Mouse (Mus musculus): ENCODE results near the gene Adora2a.

The Adora2a gene

DNA sequence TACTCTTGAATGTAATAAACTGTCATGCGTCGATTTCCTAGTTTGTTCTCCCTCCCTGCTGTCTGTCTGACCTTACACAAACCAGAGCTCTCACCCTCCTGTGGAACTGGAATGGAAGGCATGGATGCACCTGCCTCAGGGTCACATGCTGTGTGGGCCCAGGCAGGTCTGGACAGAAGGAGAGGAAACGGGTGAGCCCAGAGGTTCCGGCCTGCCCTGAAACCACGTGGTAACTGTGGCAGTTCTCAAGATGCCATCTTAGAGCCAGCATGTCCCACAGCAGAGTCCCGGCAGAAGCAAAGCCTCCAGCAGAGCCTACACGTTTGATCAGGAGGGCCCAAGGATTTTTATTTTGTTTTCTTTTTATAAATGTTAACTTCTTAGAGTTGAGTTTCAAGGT is 4.3 kb upstream of the Adora2a start:
- no peak for DNase-seq (ENCODE audit: inconsistent age in 2 of 2, low spot score in 1 of 2)

DNA sequence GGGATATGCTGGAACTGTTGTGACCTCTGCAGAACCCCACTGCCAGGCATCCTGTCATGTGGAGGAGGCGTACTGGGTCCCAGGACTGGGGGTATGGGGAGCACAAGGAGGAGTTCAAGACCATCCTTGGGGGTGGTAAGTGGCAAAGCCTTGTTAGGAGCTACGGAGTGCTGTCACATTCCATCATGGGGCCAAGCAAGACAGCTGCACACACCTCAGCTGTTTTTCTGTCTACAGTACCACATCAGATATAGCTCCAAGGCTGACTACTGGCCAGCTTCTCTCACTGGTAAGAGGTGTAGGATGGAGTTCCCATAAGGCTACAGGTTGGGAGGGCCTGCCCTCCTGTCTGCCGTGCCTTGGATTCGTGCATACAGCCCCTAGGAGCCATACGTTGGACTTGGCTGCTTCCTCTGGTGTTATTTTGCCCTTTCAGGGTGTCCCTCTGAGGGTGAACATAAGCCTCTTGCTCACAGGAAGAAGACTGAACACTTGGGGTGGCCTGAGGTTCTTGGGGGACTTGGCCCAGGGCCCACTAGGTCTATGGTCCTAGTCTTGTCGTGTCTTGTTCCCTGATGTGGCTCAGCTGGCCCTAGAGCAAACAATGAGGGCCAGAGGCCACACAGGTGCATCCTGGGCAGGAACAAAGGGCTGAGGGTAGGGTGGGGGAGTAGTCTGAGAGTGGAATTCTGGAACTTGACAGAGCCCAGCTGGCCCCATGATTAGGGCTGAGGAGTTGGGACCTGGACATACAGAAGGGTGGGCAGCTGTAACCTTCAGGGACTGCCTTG is 2.3 kb upstream of the Adora2a start:
- peak; percentile 33 to 59 for DNase-seq (ENCODE audit: inconsistent age in 2 of 2, low spot score in 1 of 2)

DNA sequence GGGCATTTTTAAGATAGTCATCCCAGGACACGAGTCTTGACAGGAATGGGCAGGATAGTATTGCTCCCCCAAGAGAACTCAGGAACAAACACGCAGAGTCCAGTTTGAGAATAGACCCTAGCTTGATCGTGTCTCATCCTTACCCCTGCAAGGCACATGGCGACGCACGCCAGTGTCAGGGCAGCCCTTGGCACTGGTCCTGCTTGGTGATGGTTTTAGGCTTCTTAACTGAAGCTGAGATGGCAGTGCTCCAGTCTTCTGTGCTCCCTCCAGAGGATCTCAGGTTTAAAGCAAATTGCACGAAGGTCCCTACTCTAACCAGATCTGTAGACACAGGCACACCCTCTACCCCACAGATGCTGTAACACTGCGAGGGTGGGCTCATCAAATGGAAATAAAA is 921 bp upstream of the Adora2a start:
- peak in 1 of 2 experiments; percentile 63 for DNase-seq (ENCODE audit: inconsistent age in 2 of 2, low spot score in 1 of 2)

- peak in 1 of 2 experiments; percentile 55 for DNase-seq (ENCODE audit: inconsistent age in 2 of 2, low spot score in 1 of 2)
Observed at GRCm38 (mm10) chr10:75316472-75316871, 205 bp upstream of the Adora2a start.

DNA sequence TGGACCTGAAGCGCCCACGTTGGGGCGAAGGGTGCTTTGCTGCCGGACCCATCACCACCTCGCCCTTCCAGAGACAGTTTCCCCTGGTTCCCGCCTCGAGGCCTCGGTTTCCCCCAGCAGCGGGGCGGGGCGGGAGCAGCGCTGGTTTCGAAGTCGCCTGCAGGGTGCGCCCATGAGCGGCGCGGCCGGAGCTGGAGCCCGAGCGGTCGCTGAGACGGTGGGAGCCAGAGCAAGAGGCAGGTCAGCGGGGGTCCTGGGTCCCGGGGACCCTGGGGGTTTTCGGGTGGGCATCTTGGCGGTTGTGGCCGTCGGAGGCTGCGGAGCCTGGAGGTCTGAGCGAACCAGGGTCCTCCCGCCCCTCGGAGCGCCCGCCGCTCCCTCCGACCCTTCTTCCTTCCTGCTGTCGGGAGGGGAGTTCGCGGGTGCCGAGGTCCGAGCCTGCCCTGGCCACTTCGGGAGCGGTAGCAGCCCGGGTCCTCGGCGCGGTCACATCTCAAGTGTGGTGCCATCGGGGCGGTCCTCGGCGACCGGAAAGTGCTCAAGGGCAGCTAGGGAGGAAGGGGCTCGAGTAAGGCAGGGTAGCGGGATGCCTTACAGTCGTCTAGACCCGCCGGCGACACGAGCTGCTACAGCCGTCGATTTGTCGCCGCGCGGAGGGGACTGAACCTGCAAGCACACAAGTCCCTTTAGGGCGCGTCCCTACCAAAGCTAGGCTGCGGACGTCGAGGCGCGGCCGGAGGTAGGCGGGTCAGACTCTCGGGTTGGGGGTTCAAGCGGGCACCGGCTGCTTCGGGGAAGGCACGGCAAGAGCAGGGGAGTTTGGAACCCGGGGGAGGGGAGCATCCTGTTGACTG is 458 bp downstream of the Adora2a start:
- DNase-seq (ENCODE audit: inconsistent age in 2 of 2, low spot score in 1 of 2), result peak; percentile 63 to 86

DNA sequence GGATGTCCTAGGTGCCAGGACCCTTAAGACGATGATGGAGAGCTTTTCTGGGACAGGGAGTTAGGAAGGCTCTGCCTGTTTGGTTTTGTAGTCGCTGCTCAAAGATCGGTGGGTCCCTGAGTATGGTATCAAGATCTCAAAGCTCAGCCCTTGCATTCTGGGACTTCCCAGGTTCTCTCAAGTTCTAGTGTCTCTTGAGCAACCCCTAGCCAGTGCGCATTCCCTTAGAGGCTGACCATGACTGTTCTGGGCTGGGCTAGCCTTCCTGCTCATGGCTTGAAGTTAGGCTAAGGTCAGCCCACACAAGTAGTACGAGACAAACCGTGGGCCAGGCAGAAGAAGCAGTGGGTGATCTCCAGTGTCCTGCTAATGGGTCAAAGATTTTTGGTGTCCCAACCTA is 1.5 kb downstream of the Adora2a start:
- no peak for DNase-seq (ENCODE audit: inconsistent age in 2 of 2, low spot score in 1 of 2)

DNA sequence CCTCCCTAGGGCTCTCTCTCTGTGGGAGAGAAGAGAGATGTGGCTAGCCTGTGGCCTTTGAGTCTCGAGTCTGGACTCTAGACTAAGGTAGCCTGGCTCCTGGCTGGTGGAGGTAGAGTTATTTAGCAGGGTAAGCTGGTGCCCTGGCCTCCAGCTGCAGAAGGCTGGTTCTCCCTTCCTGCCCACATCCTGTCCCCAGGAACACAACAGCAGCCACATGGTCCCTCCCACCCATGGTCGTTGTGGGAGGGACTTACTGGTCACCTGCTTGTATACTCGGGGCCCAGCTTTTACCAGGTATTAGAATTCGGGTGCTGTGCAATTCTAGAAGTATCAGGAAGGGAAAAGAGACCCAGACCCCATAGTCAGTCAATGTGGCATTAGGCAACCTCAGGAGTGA is 3.6 kb downstream of the Adora2a start:
- DNase-seq (ENCODE audit: inconsistent age in 2 of 2, low spot score in 1 of 2), result no peak

DNA sequence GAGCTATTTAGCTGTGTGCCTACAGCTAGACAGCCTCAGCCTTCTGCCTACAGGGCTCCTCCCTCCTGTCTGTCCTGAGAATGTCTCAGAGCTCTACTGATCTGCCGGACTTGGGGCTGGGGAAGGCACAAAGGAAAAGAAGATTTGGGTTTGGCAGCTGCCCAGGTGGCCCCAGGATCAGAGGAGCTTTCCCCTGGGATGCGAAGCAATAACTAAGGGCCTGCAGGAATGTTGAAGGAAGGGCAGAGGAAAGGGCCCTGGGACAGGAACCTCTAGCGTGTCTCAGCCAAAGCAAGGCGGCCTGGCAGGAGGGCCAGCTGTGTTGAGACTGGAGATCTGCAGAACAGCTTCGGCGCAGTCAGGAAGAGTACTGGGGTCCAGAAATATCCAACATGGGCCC is 6.3 kb downstream of the Adora2a start:
- no peak for DNase-seq (ENCODE audit: inconsistent age in 2 of 2, low spot score in 1 of 2)

DNA sequence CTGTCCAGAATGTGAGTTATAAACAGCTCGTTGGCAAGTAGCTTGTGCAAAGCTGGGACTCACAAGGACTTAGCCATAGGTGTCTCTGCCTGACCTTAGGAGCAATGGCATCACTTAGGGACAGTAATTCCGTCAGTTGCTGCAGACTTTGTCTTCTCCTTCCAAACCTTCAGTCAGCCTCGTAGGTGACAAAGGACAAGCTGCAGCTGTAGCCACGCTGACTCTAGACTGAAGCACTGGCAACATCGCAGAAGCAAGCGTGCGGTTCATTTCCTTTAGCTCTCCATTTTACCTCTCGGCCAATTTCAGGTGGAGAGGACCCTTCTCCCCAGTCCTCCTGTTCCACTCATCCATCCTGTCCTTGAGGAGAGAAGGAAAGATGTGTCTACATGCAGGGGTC is 7.3 kb downstream of the Adora2a start:
- DNase-seq (ENCODE audit: inconsistent age in 2 of 2, low spot score in 1 of 2), result no peak

DNA sequence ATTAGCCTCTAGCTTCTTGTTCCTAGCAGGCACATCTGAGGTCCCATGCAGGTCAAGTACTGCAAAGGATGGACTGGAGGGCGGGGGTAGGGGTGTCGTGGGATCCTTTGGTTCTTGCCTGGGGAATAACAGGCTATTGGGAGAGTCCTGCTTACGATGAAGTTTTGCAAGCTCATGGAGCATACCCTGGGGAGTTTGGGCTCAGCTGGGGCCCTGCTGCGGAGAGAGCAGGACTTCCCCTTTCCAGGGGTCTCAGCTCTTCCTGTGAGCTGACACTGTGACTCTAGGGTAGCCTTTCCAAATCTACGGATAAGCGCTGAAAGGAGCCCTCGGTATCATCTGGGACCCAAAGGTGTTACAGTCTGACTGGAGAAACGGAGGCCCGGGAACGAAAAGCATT is 7.7 kb downstream of the Adora2a start:
- DNase-seq (ENCODE audit: inconsistent age in 2 of 2, low spot score in 1 of 2), result no peak

DNA sequence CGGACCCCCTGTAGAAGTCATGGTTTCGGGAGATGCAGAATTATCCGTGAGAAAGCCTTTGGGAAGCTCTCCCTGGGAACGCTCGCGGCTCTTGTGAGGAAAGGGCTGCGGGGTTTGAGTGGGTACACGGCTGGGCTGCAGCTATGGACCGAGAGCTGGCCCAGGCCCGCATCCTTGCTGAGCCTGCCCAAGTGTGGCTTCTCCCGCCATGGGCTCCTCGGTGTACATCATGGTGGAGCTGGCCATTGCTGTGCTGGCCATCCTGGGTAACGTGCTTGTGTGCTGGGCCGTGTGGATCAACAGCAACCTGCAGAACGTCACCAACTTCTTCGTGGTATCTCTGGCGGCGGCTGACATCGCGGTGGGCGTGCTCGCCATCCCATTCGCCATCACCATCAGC is 9.1 kb downstream of the Adora2a start:
- no peak for DNase-seq (ENCODE audit: inconsistent age in 2 of 2, low spot score in 1 of 2)

DNA sequence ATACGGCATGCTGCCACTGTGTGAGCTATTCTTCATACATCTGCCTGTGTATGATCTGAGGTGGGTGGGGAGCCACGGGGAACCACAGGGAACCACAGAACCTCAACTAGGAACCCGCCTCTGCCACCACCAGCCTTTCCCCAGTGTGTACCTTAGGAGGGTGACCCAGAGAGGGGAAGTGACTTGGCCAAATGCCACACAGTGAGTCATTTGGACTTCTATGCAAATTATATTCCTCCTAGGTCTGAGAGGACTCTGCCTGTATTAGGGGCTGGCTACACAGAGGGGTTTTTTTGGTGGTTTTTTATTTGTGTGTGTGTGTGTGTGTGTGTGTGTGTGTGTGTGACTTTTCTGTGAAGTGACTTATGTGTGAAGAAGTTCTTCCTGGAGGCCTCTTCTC is 9.9 kb downstream of the Adora2a start:
- peak; percentile 61 to 81 for DNase-seq (ENCODE audit: inconsistent age in 2 of 2, low spot score in 1 of 2)

- DNase-seq (ENCODE audit: inconsistent age in 2 of 2, low spot score in 1 of 2), result no peak
Observed at GRCm38 (mm10) chr10:75327081-75327480, 10.4 kb downstream of the Adora2a start.

GRCm38 (mm10) chr10:75328201-75328704 is 11.6 kb downstream of the Adora2a start:
- no peak for DNase-seq (ENCODE audit: inconsistent age in 2 of 2, low spot score in 1 of 2)

- no peak for DNase-seq (ENCODE audit: inconsistent age in 2 of 2, low spot score in 1 of 2)
Observed at GRCm38 (mm10) chr10:75332268-75332667, 15.6 kb downstream of the Adora2a start.

DNA sequence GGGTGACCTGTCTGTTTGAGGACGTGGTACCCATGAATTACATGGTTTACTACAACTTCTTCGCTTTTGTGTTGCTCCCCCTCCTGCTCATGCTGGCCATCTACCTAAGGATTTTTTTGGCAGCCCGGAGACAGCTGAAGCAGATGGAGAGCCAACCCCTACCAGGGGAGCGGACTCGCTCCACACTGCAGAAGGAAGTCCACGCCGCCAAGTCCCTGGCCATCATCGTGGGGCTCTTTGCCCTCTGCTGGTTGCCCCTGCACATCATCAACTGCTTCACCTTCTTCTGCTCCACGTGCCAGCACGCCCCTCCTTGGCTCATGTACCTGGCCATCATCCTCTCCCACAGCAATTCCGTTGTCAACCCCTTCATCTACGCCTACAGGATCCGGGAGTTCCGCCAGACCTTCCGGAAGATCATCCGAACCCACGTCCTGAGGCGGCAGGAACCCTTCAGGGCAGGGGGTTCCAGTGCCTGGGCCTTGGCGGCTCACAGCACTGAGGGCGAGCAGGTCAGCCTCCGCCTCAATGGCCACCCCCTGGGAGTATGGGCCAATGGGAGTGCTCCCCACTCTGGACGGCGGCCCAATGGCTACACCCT is 16.6 kb downstream of the Adora2a start:
- no peak for DNase-seq (ENCODE audit: inconsistent age in 2 of 2, low spot score in 1 of 2)

- DNase-seq (ENCODE audit: inconsistent age in 2 of 2, low spot score in 1 of 2), result no peak
Observed at GRCm38 (mm10) chr10:75334175-75334574, 17.5 kb downstream of the Adora2a start.

GRCm38 (mm10) chr10:75335075-75335474 is 18.4 kb downstream of the Adora2a start:
- DNase-seq (ENCODE audit: inconsistent age in 2 of 2, low spot score in 1 of 2), result peak in 1 of 2 experiments; percentile 58

- no peak for DNase-seq (ENCODE audit: inconsistent age in 2 of 2, low spot score in 1 of 2)
Observed at GRCm38 (mm10) chr10:75337231-75337630, 20.6 kb downstream of the Adora2a start.

GRCm38 (mm10) chr10:75338852-75339251 is 22.2 kb downstream of the Adora2a start:
- DNase-seq (ENCODE audit: inconsistent age in 2 of 2, low spot score in 1 of 2), result no peak

GRCm38 (mm10) chr10:75339377-75339776 is 22.7 kb downstream of the Adora2a start:
- DNase-seq (ENCODE audit: inconsistent age in 2 of 2, low spot score in 1 of 2), result no peak

GRCm38 (mm10) chr10:75341936-75342335 is 25.3 kb downstream of the Adora2a start:
- DNase-seq (ENCODE audit: inconsistent age in 2 of 2, low spot score in 1 of 2), result no peak
